Mouse (Mus musculus): ENCODE measurements around the gene Mesd.

Mesd gene

DNA sequence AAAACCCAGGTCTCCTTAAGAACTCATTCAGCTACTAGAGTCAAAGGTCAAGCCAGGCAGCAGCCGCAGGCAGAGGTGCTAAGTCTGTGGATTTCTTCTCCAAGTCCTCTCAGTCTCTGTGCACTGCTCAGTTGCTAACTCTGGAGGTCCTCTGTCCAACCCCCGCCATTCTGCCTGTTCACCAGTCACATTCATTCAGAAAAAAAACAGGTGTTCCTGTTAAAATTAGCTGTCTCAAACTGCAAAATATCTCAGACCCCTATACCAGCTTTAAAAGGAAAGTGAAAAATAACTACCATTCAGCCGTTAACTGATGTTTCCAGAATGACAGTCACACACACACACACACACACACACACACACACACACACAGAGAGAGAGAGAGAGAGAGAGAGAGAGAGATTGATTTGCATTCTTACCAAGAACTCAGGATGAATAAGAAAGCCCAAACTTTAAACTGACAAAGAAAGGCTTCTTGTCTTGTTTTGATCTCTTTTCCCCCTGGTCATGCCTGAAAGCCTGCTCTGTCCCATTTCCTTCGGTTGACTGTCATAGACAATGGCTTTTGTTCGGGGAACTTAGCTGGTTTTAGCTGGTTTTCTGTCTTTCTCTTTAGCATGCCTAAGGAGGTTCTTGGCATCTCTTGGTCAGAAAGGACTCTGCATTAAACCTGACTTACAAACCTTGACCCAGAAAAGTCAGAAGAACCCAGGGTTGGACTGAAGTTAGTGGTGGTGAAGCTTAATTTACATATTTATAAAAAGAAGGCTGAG is 5.4 kb upstream of the Mesd start:
- no peak for DNase-seq (ENCODE audit: low read depth, low spot score)

DNA sequence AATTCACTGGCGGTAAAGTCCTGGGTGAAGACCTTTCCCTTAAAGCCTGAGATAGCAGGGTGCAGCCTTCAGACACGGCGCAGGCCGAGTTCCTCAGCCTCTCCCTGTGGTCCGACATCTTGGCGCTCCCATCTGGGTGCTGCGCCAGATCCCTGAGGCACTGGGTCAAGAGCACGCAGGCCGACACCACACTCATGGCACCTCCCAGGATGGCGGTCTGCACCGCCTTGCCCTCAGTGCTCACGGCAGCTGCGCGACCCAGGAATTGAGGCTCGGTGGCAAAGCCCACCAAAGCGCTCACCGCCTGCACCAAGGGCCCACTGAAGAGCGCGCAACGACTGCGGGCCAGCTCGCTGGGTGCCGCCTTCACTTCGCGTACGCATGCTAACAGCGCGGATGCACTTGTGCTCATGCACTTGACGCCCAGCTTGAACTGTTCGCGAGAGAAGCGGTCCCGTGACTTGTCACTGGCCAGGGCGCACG is 2.1 kb upstream of the Mesd start:
- no peak for DNase-seq (ENCODE audit: low read depth, low spot score)

DNA sequence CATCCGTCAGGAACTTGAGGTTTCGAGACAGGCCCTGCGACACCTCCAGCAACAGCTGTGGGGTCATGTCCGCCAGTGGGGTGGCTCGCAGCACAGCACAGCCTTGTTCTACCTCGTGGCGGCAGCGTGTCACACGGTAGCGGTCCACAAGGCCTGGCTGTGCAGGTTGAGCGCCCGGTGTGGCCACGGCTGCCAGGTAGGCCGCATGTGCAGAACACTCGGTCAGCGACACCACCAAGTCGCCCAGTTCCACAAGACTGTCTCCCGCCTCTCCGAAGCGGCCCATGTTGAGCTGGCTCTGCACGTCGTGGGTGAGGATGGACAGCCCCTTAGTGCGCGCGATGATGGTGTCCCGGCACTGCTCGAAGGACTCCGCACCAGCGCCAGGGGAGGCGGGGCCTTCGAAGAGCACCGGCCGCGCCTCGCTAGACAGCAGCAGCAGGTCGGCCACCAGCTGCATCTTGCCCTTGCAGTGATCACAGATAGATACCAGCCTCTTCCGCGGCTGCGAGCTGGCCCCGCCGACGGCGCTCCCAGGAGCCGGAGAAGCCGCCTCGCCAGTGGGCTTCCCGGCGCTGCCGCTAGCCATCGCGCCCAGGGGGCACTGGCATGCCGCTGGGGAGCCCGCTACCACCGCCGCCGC is 1.5 kb upstream of the Mesd start:
- peak; percentile 51 for DNase-seq (ENCODE audit: low read depth, low spot score)

DNA sequence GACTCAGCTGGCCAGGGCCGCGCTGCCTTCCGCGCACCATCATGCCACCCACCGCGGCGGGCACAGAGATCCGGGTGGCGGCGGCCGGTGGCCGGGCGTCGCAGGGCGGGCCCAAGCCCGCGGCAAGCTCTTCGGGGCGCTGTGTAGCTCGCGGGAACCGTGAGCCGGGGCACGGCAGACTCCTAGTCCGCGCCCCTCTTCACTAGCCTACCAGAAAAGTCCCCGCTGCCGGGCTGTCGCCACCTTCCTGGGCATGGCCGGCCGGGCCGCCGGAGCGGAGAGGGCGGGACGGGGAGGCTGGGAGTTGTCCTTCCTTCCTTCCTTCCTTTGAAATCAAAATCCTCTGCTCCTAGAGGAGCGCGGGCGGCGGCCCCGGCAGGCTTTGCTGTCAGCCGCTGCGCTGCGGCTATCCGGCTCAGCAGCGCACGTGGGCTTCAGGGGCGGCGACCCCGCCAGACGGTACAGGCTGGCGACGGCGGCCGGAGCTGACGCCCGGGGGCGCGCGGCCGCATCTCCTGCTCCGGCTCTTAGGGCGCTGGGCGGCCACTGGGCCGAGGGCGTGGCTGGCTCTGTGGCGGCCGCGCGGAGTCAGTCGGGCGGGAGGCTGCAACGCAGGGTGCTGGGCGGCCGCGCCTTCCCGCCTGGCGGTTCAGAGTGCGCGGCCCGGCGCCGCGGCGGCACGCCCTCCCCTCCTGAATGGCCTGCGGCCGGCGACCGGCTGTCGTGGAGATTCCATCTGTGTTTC is 818 bp upstream of the Mesd start:
- peak; percentile 66 for DNase-seq (ENCODE audit: low read depth, low spot score)

DNA sequence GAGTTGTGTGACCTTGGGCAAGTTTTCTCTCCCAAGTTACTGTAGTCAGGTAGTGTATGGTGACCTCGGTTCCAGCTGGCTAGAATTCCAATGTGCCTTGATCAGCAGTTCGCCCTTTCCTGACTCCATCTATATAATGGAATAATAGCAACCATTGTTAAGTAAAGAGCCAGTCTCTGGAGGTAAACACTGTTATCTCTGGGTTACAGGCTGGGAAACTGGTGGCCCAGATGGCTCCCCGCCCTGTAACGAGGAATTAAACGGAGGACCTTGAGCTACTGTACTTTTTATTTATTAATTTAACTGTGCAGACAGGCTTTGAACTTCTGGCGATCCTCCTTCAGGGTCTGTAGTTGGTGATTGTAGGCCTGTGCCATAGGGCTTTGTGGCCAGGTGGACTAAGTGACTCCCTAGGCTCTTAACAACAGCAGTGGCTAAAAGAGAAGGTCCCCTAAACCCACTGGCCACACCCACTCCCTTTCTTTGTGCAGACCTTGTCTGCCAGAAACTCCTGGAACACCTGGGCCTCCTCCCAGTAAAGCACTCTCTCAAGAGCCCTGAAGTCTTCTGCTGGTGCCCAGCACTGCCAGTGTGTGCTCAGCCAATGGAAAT is 761 bp downstream of the Mesd start:
- DNase-seq (ENCODE audit: low read depth, low spot score) = no peak

DNA sequence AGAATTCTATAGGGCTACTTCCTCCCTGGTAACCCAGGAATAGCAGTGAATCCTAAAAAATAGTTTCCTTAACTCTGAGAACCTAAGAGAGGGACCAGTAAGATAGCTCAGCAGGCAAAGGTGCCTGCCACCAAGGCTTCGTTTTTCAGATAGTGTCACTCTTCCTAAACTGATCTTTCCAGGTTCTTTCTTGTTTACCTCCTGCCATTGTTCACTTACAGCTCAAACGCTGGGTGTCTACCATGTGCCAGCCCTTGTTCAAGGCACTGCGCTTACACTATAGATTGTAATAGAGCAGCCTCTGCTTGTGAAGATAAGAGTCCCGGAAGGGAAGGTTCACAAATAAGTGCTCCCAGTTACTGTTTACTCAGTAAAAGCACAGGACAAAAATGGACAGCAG is 1.6 kb downstream of the Mesd start:
- no peak for DNase-seq (ENCODE audit: low read depth, low spot score)

DNA sequence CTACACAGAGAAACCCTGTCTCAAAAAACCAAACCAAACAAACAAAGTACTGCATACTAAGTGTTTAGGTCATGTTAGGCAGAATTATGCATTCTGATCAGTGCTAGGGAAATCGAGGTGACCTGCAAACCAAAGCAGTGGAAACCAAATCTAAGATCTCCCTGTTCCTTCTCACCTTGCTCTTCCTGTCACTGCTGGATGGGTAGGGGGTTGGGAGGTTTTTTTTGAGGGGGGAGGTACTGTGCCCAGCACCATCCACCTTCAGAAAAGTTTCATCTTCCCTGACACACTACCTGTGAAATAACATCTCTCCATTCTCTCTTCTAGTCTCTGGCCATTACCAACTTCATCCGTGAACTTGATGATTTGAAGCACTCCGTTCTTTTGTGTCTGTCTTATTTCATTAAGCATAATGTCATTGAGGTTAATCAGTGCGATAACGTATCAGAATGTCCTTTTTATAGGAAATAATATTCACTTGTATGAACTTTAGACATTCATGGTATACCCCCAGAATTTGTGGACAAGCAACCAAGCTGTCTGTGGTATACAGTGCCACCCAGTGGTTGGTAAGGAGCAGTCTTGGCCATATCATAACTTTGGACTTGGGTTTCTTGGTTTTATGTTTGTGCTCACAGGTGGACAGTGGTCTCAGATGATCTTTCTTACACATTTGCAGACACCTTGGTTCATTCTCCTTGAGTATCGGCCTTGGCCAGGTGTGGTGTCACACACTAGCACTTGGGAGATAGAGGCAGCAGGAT is 2.3 kb downstream of the Mesd start:
- peak; percentile 58 for DNase-seq (ENCODE audit: low read depth, low spot score)

DNA sequence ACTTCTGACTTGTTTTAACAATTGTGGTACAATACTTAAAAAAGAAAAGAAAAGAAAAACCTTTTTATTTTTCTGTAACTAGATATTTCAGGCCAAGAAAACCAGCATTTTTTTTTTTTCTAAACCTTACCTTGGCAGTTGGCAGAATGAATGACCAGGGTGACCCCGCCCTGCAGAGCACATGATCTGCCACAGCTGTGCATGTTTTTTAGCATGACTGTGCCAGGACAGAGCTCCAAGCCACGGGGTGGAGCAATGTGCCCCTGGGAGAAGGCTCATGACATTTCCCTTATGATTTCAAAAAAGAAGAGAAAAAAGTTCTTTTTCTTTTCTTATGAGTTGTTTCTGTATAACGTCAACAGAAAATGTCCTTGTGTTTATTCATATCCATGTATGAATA is 5.1 kb downstream of the Mesd start:
- DNase-seq (ENCODE audit: low read depth, low spot score) = peak; percentile 82

DNA sequence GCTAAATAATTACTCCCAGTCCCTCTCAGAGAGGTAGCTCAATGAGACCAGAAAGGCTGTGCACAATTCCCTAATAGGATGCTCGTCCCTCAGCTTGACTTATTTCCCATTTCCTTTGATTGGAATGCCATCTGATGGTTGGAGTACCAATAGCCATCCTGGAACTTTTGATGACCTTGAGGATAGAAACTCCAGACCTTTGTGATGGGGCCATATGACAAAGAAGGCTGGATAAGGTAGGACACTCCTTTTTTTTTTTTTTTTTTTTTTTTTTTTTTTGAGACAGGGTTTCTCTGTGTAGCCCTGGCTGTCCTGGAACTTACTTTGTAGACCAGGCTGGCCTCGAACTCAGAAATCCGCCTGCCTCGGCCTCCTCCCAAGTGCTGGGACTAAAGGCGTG is 5.7 kb downstream of the Mesd start:
- DNase-seq (ENCODE audit: low read depth, low spot score) = peak; percentile 31

DNA sequence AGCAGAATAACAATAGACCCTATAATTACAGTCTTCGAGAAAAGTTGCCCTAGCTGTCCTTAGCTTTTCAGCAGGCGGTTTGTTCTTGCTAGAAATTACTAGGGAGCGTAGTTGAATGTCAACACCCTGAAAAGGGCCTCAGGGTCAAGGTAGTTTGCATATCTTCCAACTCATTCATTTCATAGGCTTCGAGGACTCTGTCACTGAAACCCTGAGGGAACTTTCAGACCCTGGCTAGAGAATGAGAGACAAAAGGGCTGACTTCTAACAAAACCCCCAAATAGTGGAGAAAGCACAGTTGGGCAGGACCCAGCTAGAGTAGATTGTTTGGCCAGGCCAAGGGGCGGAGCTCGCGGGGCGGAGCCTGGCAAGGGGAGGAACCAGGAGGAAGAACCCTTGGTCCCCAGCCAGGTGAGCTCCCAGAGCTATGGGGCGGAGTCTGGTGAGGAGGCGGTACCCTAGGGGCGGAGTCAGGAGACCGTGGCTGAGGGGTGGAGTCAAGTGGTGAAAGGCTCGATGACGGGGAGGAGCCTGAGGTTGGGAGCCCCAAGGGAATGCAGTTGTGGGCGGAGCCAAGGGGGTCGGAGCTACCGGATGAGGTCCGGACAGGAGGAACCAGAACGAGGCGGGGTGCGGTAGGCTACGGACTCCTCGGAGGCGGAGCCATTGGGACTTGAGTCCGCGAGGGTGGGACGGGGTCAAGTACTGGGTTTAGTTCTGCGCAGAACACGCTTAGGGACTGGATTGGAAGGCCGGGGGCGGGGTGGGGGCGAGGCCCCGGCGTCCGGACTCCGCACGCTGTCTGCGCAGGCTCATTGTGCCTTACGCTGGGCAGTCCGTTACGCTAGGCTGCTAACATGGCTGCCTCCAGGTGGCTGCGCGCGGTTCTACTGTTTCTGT is 7.4 kb downstream of the Mesd start:
- peak; percentile 99 for DNase-seq (ENCODE audit: low read depth, low spot score)

DNA sequence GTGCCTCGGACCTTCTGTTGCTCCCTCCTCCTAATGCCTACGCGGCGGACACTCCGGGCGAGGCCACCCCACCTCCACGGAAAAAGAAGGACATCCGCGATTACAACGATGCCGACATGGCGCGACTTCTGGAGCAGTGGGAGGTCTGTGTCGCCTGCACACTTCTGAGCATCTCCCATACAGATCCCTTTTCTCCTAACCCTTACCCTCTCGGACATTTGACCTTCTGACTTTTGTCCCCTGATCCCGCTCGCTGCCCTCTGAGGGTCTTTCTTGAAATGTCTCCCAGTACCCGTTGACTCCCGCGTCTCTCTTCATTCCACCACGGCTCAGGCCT is 8.0 kb downstream of the Mesd start:
- no peak for DNase-seq (ENCODE audit: low read depth, low spot score)

DNA sequence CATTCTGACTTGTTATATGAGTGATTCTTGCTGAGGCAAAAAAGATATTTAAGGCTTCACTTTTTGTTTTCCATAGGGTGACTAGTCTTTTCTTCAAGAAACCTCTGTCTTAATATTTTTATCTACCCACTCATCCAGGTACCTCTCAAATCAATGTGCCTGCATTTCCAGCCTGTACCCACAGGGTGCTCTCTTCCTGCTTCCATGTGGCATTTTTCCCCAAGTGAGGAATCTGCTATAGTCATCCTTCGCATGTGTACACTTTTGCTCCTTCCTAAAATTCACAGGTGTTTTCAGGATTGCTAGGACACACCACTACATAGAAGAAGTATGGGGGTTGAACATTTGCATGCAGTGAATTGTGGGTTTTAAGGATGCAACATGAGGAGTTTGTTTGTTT is 10.1 kb downstream of the Mesd start:
- DNase-seq (ENCODE audit: low read depth, low spot score) = no peak

DNA sequence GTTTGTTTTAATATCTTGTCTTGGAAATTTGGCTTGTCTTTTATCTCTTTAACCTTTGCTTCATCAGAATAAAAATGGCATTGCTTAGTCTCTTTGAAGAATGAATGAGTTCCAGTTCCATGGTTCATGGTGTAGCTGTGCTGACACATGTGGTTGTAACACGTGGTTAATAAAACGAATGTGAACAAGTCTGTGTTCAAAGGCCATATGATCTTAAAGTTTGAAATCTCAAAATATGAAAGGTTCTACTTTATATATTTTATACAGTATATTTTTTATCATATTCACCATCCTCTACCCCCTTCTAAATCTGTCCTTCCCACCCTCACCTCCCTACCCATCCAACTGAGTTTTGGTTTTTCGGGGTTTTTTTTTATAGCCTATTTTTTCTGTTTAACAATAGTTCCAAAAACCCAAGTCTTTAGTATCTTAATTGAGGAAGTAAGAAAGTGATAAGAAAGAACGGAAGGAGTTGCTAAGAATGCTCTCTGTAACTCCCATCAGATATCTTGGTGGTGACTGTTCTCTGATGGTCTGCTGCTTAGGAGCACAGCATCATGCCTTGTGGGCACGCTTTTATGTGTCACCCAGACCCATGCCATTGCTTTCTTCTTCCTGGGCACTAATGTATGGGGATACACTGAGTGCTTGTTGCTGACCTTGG is 11.9 kb downstream of the Mesd start:
- no peak for DNase-seq (ENCODE audit: low read depth, low spot score)

DNA sequence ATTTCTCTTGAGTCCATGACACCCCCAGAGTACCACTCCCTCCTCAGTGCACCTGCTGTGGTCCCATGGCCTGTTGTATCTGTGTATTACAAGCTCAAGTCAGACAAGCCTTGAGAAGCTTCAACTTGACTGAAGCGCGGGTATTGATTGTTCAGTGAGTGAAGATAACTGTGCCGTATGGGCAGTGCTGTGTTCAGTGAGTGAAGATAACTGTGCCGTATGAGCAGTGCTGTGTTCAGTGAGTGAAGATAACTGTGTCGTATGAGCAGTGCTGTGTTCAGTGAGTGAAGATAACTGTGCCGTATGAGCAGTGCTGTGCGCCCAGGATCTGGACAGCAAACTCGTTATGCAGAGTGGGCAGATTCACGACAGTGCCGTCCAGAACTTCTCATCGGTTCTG is 14.0 kb downstream of the Mesd start:
- no peak for DNase-seq (ENCODE audit: low read depth, low spot score)

DNA sequence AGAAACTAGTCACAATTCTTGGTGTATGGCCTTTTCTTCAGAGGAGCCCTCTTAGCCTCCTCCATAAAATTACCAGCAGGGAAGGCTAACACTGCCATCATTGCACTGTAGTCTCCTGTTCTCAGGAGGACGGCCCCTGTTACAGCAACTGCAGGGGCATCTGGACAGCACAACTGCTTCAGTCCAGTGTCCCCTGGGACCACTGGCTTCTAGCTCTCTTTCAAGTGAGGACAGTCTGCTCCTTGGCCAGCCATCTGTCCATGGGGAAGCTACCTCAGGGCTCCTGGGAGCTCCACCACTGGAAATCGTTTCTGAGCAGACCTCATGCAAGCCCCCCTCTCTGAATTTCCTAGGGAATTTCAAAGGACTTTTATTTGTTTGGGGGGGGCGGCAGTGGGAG is 16.3 kb downstream of the Mesd start:
- no peak for DNase-seq (ENCODE audit: low read depth, low spot score)

DNA sequence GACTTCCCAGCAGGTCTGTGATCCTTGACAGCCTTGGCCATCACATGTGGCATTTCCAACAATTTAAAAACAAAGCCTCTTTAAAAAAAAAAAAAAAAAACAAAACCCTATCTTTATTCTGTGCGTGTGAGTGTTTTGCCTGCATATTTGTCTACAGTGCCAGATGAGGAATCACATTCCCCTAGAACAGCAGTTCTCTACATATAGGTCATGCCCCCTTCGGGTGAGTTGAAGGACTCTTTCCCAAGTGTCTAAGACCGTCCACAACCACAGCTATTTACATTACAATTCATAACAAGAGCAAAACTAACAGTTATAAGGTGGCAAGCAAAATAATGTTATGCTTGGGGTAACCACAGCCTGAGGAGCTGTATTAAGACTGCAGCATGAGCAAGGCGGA is 17.2 kb downstream of the Mesd start:
- DNase-seq (ENCODE audit: low read depth, low spot score) = no peak

DNA sequence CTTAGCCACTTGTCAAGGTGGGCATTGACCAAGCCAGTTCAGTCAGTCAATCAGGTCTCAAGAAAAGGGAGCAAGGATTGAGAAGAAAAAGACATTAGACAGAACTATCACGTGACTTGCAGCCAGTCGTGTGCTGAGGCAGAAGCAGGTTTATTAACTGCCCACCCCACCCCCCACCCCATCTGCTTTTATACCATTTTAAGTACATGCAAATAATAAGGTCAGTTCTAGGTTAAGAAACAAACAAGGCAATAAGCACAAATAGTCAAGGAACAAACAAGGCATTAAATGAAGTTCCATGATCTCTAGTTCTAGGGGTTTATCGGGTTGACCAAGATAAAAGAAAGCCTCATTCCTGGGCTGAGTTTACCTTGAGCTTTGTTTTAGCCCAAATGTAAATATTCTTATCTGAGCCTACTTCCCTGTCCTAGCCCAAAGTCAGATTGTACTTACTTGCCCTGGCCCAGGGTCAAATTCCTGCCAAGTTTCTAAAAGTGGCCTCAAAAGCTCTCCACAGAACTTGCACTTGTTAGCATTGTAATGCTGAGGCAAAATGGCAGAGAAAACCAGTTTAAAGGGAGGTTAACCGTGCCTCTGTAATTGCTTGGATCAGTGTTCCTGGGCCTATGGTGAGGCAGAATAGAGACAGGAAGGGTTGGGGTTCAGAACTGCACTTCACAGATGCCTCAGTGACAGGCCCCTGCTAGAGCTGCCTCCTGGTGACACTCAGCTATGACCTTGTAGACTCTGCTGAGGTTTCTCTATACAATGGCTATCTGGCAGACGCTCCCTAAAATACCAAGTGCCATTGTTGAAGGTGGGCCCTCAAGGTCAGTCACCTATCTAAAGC is 18.3 kb downstream of the Mesd start:
- DNase-seq (ENCODE audit: low read depth, low spot score) = no peak

DNA sequence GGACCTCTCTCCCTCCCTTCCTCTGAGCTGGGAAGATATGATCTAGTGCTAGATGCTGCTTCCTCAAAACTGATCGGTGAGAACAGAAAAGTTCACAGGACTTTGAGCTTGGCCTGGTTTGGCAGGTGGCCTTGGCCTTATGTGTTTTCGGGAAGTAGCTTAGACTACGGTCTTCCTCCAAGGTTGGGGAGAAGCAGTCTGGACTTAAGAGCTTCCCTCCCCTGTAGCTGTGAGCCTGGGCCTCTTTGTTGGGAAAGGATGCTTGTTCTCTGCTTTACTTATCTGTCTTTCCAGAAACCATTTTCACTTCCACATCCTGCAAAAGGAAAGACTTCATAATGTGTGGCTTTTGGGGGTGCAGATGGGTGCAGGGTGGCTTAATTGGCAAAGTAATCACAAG is 20.6 kb downstream of the Mesd start:
- no peak for DNase-seq (ENCODE audit: low read depth, low spot score)

DNA sequence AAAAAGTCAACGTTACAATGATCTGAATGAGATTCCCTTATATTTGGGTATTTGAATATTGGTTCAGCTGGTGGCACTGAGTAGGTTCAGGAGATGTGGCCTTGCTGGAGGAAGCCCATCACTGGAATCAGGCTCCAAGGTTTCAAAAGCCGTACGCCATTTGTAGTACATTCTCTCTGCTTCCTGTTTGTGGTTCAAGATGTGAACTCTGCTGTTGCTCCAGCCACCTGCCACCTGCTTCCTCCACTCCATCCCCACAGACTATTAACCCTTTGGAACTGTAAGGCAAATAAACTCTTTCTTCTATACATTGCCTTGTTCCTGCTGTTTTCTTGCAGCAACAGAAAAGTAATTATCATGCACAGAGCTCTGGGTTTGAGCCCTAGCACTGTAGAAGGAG is 27.6 kb downstream of the Mesd start:
- no peak for DNase-seq (ENCODE audit: low read depth, low spot score)

All from 3T3-L1 (cell line).